Mouse (Mus musculus): ENCODE data around the gene Arfip2. TPM values are rescaled to one million over a fixed set of nuclear protein-coding genes. Genes with fewer than 3 reads are reported as not detected.

Gene Arfip2
- total RNA-seq, 4 experiments from 2014 or later, result 3.3 to 7.9 (median 6.2) TPM

- no peak for DNase-seq (ENCODE audit: low spot score in 2 of 2)
Observed at GRCm38 (mm10) chr7:105614400-105614799, 25.8 kb downstream of the Arfip2 start.

- no peak for DNase-seq (ENCODE audit: low spot score in 2 of 2)
Observed at GRCm38 (mm10) chr7:105611767-105612166, 28.4 kb downstream of the Arfip2 start.

- DNase-seq (ENCODE audit: low spot score in 2 of 2), result no peak
Observed at GRCm38 (mm10) chr7:105608467-105608866, 31.7 kb downstream of the Arfip2 start.

GRCm38 (mm10) chr7:105602860-105603623 is 37.2 kb downstream of the Arfip2 start:
- peak; percentile 29 to 34 for DNase-seq (ENCODE audit: low spot score in 2 of 2)

- no peak for DNase-seq (ENCODE audit: low spot score in 2 of 2)
Observed at GRCm38 (mm10) chr7:105590097-105590496, 50.1 kb downstream of the Arfip2 start.

- no peak for DNase-seq (ENCODE audit: low spot score in 2 of 2)
Observed at GRCm38 (mm10) chr7:105588325-105588912, 51.8 kb downstream of the Arfip2 start.

Other genes starting within 250 kb of the Arfip2 start
- 10 to 100 TPM; 10.6 to 14.2 (median 11.8) TPM for gene Fam160a2, start 240.4 kb downstream of the Arfip2 start, total RNA-seq (2022)
- not detected for gene Cnga4, start 235.8 kb downstream of the Arfip2 start, total RNA-seq (2022)
- gene Cckbr, start 214.7 kb downstream of the Arfip2 start, total RNA-seq (2022), result not detected
- gene Cavin3, start 158.1 kb downstream of the Arfip2 start, total RNA-seq (2022), result 10 to 100 TPM in 1 of 4 experiments, 1 to 10 TPM in 3; 3.5 to 10.5 (median 6.7) TPM
- gene Smpd1, start 86.1 kb downstream of the Arfip2 start, total RNA-seq (2022), result 10 to 100 TPM; 47.6 to 60.6 (median 56.7) TPM
- 1 to 10 TPM; 4.7 to 8.0 (median 6.8) TPM for gene Apbb1, start 58.8 kb downstream of the Arfip2 start, total RNA-seq (2022)
- gene Hpx, start 40.3 kb downstream of the Arfip2 start, total RNA-seq (2022), result under 1 TPM in 1 of 4 experiments, not detected in 3; 0.64 TPM
- gene Trim3, start 6.8 kb downstream of the Arfip2 start, total RNA-seq (2022), result 10 to 100 TPM; 10.0 to 14.9 (median 12.3) TPM
- gene Timm10b, start 360 bp downstream of the Arfip2 start, total RNA-seq (2022), result 10 to 100 TPM; 57.2 to 68.1 (median 62.0) TPM
- 1 to 10 TPM in 2 of 4 experiments, under 1 TPM in 2; 0.48 to 5.2 (median 2.2) TPM for gene Gm45799, start 136 bp upstream of the Arfip2 start, total RNA-seq (2022)
- gene Dnhd1, start 10.4 kb upstream of the Arfip2 start, total RNA-seq (2022), result under 1 TPM; 0.09 to 0.19 (median 0.11) TPM
- 10 to 100 TPM; 35.7 to 41.8 (median 38.3) TPM for gene Ilk, start 96.2 kb upstream of the Arfip2 start, total RNA-seq (2022)
- gene Rrp8, start 97.0 kb upstream of the Arfip2 start, total RNA-seq (2022), result 10 to 100 TPM; 10.5 to 15.6 (median 13.4) TPM
- gene Taf10, start 103.9 kb upstream of the Arfip2 start, total RNA-seq (2022), result 100 to 1,000 TPM in 1 of 4 experiments, 10 to 100 TPM in 3; 89.4 to 106 (median 97.8) TPM
- gene Tpp1, start 111.8 kb upstream of the Arfip2 start, total RNA-seq (2022), result 10 to 100 TPM; 35.3 to 54.3 (median 47.8) TPM
- gene Dchs1, start 147.2 kb upstream of the Arfip2 start, total RNA-seq (2022), result 1 to 10 TPM; 1.4 to 2.1 (median 1.7) TPM
- gene Mrpl17, start 170.7 kb upstream of the Arfip2 start, total RNA-seq (2022), result 100 to 1,000 TPM; 108 to 123 (median 112) TPM